Mouse (Mus musculus): Measurements from ENCODE around the gene Chd6.

Chd6 gene

DNA sequence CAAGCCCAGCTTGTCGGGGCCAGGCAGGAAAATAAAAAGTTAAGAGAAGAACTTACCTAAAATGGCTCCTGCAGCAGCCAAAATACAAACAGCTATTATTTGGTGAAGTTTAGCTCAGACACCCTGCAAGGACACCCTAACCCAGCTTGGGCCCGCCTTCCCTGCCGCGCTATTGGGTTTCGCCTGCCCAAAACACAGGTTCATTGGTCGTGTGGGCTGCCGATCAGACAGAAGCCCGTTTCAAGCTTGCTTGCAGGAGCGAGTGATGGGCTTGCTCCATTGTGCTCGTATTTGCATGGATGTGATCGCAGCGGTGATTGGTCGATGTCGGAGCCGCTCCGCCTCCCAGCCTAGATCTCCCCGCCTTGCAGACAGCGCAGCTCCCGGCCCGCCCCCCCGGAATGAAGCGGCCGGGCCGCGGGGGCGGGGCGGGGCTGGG is at the start of gene Chd6:
TSS of gene Chd6 (minus strand) at position 143 of the 439 bp plus-strand sequence.
- DNase-seq (ENCODE audit: low read depth, low spot score), result peak; percentile 100

DNA sequence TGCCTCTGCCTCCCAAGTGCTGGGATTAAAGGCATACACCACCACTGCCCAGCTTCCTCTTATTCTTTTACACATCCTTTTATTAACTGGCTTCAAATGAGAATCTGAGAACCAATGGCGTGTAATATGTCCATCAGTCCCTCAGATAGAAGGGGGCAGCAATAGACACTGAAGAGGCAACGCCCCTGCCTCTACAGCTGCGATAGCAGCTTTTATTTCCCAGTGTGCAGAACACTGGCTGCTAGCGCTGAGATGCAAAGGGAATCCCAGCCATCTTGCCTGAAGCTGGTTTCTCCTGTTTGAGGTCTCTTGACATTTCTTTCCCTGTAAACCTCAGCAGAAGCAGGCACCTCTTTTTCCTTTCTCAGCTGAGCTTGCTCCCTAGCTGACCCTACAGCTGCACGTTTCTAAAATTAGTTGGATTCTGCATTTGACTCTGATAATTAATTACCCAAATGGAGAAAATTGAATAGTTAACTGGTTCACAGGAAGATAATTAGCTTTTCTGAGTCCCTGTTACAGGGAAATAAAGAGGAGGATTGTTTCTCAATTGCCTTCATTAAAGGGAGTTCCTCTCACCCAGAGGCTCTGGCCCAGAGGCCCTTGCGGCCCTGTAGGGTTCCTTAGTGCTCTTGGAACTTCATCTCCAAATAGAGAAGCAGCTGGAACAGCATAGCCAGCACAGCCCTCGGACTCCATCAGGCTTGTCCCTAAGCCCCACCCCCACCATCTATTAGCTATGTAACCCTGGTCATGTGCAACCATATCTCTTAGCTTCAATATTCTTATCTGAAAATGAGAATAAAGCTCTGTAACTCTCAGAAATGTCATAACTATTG is 41.3 kb upstream of the Chd6 start:
- DNase-seq (ENCODE audit: low read depth, low spot score), result no peak

DNA sequence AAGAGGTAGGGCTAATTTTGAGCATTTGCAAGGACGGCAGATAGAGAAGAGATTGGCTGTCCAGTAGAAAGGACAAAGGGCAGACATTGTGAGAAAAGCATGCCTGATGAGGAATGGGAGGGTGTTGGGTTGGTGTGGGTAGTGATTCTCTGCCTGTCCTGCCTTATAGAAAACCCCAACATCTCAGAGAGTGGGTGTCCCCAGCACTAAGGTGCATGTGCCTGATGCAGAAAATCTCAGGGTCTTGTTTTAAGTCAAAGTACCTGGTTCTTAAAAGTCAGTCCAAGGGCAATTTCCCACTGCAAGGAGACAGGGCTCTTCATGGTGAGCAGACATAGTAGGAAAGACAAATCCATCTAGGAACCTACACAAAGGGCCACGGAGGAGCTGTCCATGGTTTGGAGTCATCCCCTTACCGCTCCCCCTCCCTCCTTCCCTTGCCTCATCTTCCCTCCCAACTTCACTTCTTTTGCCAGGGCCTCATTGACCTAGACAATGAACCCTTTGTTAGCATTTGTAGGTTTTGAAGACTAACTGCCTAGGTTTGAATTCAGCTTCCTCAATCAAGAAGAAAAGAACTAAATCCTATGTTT is 39.6 kb upstream of the Chd6 start:
- DNase-seq (ENCODE audit: low read depth, low spot score), result peak; percentile 30

DNA sequence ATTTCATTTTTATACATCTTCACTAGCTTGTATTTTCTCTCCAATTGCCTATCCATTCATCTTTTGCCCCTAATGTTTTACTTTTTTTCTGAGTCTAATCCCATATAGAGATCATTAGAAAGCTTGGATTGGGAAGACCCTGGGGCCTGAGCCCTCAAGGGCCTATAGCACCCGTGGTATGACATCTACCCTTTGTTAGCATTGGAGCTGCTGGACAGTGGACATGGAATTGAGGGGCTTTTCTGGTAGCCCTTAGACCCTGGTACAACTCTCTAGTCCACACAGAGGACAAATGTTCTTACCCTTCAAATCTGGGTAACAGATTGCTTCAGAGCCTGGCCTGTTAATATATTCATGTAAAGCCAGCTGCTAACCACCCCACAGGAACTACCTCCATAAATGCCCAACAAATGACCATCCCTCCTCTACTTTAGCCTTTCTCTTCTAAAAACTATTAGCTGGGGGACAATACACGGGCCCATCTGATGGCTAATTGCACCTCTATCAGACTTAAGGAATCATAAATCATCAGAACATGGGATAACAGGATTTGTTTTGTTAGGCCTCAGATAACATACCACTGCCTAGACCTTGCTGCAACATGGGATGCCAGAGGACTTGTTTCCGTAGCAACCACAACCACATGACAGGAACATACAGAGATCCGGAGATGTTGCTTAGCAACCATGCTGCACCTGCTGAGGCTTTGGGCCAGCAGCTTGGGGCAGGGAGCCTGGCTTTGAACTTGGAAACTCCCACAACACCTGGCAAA is 39.0 kb upstream of the Chd6 start:
- DNase-seq (ENCODE audit: low read depth, low spot score), result peak; percentile 71

DNA sequence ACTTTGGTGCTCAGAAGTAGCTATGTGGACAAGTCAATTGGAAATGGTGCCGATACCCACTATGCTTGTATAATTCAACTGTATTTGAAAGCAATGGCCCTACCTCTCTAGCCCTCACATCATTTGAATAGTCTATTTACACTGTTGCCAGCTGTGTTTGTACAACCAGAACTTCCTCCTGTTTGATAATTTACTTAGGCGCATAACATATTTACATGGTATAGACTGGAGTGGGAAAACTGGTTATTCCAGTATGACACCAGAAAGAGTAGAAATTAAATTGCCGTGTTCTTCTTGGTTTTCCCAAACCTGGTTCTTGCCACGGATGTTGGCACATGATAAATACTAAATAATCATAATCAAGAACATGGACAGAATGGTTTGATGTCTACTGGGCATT is 35.9 kb upstream of the Chd6 start:
- no peak for DNase-seq (ENCODE audit: low read depth, low spot score)

DNA sequence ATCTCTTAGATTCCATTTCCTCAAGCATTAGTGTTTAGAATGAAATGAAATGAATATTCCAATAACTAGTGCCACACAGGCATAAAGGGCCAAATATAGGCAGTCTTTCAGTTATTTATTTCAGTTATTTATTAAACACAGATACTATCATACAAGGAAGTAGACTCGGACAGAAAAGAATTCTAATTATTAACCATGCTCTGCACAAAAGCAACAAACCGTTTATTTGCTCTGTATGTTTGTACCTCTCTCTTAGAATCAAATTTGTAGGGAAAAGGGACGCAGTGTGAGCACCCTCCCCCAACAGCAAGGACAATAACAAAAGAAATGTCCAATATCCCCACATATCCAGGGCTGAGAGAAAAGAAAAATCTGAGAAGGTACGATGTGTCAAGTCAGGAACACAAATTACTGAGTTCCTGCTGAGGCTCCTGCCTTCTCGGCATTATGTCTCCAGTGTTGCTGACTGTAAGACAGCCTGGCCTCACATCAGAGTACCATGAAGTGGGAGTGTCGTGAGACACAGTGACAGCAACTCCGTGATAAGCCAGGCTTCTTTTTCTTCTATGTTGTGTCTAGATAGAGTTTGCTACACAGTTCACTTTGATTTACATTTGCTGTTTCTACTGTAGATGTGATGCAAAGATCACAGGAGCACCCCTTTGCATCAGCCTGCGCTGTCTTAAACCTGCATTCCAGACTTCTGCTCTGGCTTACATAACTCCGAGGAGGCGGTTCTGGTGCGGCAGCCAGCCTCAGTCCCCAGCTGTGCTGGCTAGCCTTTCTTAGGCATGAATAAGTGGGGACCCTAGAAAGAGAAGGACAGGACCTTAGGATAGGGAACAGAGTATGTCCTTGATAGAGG is 30.0 kb upstream of the Chd6 start:
- DNase-seq (ENCODE audit: low read depth, low spot score), result no peak

DNA sequence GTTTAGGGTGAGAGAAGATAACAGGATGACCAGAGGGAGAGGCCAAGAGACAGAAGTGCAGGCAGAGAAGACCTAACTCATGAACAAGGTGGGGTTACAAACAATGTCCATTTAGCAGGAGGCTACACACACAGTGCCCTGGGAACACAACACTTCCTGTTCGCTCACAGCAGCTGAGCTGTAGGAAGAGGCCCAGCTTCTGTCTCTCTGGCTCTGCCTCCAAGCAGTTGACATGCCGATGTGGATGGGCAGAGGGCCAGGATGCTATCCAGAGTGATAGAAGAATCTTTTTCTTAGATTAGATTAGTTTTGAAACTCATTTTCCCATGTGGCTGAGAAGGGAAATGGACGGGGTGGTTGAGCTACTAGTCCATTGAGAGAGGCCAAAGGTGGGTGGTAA is 28.1 kb upstream of the Chd6 start:
- no peak for DNase-seq (ENCODE audit: low read depth, low spot score)

DNA sequence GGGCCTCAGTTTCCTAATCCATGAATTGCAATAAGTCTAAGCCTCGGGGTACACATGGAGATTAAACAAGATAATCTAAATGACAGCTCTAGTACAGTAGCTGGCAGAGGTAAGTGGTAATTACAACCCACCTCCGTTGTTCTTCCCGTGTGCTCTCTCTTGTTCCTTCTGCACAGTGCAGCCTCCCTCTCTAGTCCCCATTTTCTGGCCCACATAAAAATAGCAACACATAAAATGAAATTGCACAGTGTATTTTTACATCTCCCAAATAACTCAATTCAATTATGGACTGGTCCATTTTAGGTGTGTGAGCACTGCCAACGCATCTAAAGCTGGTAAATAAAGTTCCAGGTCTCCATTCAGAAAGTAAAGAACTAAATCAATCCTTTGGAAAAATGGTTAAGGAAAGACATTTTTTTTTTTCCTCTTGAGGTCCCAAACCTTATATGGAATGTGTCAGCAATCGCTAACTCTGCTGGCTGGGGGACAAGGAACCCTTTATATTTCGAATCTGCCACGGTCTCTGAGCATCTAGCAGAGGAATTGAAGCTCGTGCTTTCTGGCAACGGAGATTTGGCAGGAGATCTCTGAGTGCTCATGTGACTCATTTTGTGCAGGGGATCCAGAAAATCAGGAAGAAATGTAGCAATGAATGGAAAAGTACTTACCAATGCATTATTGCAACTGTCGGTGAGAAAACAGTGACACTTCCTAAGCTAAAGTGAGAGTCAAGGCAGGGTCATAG is 19.7 kb upstream of the Chd6 start:
- DNase-seq (ENCODE audit: low read depth, low spot score), result no peak

DNA sequence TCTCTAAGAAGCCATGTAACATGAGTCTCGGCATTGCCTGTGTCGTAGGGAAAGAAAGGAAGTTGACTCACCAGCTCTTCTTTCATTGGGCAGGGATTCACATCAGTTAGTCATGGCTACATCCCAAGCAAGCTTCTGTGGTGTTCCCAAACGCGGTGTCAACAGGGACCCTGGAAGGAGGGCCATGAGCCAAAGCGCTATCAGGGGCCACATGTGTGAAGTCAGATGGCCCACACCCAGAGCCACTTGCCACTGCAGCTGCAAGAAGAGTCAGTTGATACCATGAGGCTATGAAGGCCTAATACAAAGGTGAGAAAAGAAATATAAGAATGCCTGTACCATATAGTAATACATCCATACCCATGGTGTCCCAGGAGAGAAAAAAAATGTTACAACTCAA is 3.1 kb upstream of the Chd6 start:
- no peak for DNase-seq (ENCODE audit: low read depth, low spot score)

DNA sequence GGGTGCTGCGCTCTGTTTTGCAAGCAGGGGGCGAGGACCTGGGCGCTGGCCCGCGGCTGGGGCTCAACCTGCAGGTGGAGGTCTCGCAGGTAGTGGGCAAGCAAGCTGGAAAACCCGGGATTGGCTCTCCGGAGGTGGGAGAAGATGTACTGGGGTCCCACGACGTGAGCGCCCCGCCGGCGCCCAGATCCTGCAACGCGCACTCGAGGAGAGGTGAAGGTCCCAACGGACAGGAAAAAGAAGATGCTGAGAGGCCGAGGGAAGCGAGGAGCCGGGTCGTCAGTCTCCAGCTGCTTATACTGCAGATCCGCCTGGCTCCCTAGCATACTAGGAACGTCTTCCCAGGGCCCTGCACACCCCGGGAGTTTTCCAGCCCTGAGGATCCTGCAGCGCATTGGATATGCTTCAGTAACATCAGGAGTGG is 535 bp upstream of the Chd6 start:
- no peak for DNase-seq (ENCODE audit: low read depth, low spot score)

DNA sequence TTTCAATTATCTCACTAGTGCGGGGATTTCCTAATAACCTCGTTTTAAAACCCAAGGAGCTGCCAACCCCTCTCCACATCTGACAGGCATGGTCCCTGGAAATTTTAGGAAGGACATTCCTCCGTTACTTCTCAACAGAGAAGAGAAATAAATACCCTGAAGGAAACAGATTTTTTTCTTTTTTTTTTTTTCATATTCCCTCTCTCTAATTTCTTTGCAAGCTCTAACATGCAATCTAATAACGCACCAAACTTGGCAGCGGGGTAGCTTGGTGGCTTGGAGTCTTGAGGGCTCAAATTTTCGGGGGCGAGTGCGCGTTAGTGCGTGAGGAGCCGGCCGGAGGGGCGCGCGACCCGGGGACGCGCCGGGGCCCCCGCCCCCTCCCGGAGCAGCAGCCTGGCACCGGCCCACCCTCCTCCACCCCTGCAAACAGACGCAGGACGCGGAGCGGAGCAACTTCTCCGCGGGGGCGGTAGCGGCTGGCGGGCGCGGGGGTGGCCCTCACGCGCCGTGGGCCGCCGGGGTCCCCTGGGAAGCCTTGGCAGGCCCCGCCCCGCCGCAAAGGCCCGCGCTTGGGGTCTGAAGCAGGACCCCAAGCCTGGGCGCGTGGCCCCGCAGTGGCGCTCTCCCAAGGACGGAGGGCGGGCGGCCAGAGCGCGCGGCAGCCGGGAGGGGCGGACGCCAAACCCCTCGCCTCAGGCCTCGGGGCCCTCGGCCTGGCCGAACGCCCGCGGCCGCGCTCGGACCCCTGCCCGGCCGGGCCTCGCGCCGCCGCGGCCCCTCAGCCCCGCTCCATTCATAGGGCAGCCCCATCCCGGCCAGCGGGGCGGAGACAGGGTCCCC is 569 bp downstream of the Chd6 start:
- peak; percentile 50 for DNase-seq (ENCODE audit: low read depth, low spot score)

DNA sequence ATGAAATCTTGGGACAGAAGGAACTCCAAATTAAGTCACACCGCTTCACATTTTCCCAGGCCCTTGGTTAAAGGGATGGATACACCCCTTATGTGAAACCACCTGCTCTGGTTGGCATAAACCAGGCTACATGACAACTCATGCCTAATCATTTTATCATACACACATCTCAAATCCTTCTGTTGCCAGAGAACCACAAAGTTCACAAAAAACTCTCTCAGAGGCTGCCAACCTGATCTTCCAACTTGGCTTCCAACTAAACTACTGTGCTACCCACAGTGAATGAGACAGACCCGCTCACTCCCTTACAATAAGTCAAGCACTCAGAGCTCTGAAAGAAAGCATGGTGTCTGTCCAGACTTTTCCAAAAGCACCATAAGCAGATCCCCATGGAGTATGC is 1.6 kb downstream of the Chd6 start:
- no peak for DNase-seq (ENCODE audit: low read depth, low spot score)

DNA sequence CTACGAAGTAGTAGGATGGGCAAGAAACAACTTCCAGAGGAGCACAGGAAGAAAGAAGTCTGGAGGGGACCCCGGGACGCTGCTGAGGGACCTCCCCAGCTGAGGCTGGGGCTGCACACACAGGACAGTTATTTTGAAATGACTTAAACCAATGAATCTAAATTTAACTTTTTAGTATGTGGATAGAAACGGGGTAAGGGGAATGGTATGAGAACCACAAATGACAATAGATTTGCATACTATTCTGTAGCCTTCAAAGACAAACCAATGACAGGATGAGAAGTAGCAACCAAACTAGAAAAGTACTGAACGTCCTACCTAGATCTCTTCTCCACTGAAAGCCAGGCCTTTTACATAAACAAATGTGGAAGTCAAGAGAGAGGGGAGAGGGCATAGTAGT is 5.1 kb downstream of the Chd6 start:
- no peak for DNase-seq (ENCODE audit: low read depth, low spot score)

DNA sequence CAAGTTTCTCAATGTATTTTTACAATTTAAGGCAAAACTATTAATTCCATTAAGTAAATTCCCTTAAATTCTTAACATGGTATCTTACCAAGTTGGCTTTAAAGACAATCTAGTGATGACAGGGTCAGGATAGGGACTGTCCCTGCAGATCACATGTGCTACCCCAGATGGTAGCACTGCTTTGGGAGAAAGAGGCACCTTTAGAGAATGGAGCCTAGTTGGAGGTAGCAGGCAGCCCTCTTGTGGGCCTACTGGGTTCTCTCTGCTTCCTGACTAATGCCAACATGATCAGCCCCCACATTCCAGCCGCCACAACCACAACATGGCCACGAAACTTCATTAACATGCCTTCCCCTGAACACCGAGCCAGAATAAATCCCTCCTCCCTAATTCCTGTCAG is 6.8 kb downstream of the Chd6 start:
- no peak for DNase-seq (ENCODE audit: low read depth, low spot score)

DNA sequence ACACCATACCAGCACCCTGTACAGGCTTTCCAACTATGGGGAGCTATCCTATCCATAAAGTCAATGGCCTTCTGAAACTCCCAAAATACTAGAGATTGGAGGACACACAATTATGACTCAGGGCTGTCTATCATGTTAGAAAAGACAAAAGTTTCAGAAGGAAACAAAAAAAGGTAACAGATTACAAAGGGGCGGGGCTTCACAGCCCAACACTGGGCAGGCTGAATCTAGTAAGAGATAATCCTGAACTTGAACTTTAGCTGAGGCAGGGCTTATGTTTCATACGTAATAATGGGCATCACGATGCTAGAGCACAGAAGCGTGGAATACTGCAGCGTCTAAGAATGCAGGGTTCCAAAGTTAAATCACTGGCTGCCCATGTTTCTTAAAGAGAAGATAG is 11.1 kb downstream of the Chd6 start:
- DNase-seq (ENCODE audit: low read depth, low spot score), result no peak

DNA sequence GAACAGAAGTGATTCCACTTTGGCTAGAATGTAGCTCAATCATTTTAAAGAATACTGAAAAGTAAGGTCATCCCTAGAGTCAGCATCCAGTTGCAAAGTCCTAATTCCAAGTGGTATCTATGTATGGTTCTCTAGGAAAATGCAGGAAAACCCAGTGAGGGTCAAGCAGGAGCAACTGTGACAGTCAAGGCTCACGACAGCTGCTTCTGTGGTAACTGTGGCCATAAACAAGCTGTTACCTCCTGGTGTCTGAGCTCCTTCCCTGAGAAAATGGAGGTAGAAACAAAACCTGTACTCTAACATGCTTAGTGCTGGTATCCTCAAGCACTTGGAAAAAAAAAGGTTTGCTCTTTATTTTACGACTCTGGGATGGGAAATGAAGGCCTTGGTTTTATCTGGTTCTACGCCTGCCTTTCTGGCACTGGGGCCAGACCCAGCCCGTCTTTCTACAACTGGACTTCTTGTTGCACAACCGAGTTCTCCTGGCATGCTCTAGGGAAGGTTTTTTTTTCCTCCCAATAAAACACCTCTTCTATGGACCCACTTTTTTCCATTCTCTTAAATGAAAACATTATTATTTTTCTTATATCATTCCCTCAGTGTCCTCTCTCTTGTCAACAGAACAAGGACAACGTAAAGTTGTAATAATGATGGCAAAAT is 18.0 kb downstream of the Chd6 start:
- no peak for DNase-seq (ENCODE audit: low read depth, low spot score)

DNA sequence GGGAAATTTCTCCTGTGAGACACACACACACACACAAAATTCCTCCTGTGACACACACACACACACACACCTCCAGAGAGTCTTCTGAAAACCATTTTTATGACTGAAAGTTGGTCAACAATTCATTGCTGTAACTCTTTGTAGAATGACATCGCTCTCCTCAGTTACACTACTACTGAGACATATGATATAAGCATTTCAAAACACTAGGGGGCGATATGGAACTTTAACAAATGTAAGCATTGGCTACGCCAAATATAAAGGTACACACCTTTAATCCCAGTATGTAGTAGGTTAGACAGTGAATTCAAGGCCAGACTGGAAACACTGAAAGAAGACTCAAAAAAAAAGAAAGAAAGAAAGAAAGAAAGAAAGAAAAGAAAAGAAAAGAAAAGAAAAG is 18.7 kb downstream of the Chd6 start:
- peak; percentile 66 for DNase-seq (ENCODE audit: low read depth, low spot score)

DNA sequence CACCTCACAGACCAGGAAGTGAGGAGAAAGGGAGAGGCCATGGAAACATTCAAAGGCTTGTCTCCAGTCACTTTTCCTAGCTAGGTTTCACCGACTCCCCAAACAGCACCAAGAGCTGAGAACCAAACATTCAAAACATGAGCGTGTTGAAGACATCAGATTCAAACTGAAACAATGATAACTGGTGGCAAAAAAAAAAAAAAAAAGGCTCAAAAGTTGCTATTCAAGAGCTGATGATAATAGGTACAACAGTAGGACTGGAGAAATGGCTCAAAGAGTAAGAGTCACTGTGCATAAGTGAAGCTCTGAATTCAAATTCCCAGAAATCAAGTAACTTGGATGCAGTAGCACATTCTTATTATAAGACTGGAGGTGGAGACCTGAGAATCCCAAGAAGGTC is 30.3 kb downstream of the Chd6 start:
- DNase-seq (ENCODE audit: low read depth, low spot score), result no peak

DNA sequence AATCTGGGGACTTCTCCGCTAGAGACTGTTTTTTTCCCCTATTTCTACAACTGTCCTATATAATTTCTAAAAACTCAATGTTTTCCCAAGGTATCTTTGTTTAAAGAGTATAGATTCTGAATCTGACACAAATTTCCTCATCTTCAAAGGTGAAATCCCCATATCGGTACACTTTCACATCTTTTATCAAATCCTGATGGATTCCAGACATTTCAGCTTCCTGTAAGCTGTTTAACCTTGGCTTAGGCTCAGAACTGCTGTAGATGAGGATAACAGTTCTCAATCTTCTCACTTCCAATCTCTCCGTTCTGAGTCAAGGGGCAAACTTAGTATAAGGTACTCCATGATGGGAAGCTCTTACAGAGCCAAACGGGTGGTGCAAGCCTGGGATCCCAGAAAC is 32.6 kb downstream of the Chd6 start:
- DNase-seq (ENCODE audit: low read depth, low spot score), result no peak

Data from R1 (cell line).